Mouse (Mus musculus): ENCODE measurements around the gene Snu13.

DNA sequence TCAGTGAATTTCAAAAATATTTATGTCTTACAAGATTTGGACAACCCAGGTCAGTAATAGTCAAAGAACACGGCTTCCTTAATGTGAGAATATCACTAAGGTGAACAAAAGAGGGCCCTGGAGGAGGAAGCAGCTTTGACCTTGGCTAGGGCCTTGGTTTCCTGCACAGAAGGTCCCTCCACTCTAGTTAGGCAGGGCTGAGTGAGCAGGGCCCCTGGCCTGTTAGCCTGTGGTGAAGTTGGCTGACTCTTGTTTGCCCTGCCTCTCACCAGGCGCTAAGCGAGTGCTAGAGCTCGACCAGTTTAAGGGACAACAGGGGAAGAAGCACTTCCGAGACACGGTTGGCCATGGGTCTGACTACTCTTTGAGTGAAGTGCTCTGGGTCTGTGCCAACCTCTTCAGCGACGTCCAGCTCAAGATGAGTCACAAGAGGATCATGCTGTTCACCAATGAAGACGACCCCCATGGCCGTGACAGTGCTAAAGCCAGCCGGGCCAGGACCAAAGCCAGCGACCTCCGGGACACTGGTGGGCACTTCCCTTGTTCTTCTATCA, 24.8 kb downstream of the Snu13 start:
- TF ChIP-seq FLI1 (IDR thresholded peaks at IDR 0.05; ENCODE audit: low read length) (no peak), GATA1 (IDR thresholded peaks at IDR 0.05; ENCODE audit: borderline replicate concordance, low read length) (no peak)
